Mouse (Mus musculus) gastrocnemius, postnatal 36 days (tissue): ENCODE measurements around the gene Cyp2t4. TPM values are rescaled to one million over a fixed set of nuclear protein-coding genes. Genes with fewer than 3 reads are reported as not detected.
A peak's percentile ranks its signal among the peaks of the same experiment; 100 is the strongest.

ENCODE experiments used
- DNase-seq, 2 experiments: peaks; one replicate each; pipeline ENCODE4 v3.0.0; 2022
- intact Hi-C: fragments of 180-260 bp; cut with DNase I; formaldehyde crosslinking; loops from one replicate; pipeline ENCODE4 v1.15.1; 2025
- total RNA-seq, 2 experiments: library from RNA; stranded (reverse); gene quantifications; 2 replicates each; pipeline ENCODE4 v1.2.3; 2021

The Cyp2t4 gene
- total RNA-seq, 2 experiments from 2014 or later: not detected

GRCm38 (mm10) chr7:27159256-27159655, 5.7 kb downstream of the Cyp2t4 start:
- no peak for DNase-seq
- intact Hi-C loops: loop anchor here (5.0 kb wide), 1 partner anchor 1942 kb away; no protein-coding TSS in a partner anchor

DNA sequence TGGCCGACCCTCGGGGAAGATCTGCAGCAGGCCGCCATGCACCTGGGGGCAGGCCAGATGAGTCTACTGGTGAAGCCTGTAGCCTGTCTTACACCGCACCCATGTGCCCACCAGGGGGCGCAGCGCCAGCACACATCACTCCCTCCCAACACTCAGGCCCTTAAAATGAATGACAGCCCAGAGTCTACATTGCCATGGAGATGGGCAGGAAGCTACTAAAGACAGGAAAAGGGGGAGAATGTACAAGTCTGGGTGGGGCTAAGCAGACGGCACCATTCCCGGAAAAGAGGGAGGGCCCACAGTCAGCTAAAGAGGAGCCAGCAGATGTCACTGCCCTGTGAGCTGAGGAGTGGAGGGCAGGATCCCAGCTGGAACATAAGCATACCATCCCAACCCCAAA, 6.4 kb downstream of the Cyp2t4 start:
- intact Hi-C loops: loop anchor here (5.0 kb wide), 2 partner anchors 67 to 1943 kb away; partner anchors contain the start of gene Itpkc
- peak; percentile 82 to 85 for DNase-seq

DNA sequence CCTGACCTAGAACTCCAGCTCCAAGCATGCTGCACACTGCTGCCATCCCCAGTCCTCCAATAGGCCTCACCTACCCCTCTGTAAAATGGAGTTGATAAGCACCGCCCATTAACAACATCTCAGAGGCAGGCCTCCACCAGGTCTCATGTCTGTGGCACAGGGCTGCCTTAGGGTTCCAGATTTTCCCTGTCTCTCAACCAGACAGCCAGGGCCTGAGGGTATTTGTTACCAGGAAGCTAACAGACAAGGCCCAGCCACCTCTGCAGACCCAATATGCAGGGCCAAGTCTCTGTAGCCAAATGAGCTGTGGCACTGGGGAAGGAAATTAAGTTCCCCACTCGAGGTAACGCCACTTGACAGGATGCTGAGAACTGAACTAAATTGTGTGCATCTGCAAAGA, 7.4 kb downstream of the Cyp2t4 start:
- intact Hi-C loops: loop anchor here (5.0 kb wide), 1 partner anchor 66 kb away; the partner anchor contains the start of gene Itpkc
- no peak for DNase-seq

DNA sequence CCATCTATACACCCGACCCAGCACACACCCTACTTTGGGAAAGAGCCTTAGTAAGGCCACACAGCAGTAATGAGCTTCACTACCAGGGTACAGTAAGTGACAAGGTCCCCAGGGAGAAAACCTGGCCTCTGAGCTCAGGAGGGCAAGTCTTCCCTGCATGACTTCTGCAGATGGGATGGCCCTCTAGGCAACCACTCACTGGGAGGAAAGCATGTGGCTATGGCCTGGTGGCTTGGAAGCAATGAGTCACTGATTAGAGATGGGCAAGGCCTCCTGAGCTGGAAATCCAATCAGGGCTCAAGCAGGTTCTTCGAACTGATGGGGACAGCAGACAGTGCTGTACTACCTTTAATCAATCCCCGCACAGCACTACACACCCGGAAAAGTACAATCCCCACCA, 8.2 kb downstream of the Cyp2t4 start:
- intact Hi-C loops: loop anchor here (5.0 kb wide), 1 partner anchor 66 kb away; the partner anchor contains the start of gene Itpkc
- no peak for DNase-seq

GRCm38 (mm10) chr7:27162780-27163449, 9.4 kb downstream of the Cyp2t4 start:
- no peak for DNase-seq
- intact Hi-C loops: loop anchor here (5.0 kb wide), 1 partner anchor 64 kb away; the partner anchor contains the start of gene Itpkc

- intact Hi-C loops: loop anchor here (5.0 kb wide), 1 partner anchor 64 kb away; the partner anchor contains the start of gene Itpkc
Observed at GRCm38 (mm10) chr7:27163450-27163805, 9.9 kb downstream of the Cyp2t4 start.

DNA sequence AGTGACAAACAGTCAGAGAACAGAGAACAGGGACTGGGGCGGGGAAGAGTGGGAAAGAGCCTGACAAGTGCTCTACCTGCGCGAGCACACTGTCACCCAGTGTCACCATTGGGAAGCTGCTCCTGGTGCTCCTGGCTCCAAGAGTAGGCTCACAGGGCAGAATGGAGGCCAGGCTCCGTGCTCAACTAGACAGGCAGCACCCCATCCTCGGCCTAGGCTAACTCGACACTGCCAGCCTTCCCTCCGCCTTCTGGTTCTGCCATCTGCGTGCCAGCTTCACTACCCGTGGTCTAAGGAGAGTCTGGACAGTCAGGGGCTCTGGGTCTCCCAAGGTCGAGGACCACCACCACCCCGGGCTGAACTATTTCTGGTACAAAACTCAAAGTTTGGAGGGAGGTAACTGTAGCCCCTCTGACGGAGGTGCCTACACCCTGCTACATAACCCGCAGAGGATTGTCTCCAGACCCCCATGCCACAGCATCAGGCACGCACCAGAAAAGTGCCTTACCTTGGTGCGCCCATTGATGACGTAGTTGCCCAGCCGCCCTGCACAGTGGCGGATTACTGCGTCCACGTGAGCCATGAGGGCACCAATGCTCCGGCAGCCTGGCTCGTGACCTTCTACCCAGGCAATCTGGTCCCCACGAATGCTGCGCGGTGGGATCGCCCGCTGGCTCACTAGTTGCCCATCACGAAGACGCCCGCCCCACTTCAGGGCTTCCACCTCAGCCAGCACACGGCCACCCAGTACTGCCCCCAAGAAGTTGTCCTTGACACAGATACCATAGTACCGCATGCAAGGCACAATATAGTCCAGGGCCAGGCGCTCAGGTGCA, 10.8 kb downstream of the Cyp2t4 start:
- intact Hi-C loops: loop anchor here (5.0 kb wide), 1 partner anchor 63 kb away; the partner anchor contains the start of gene Itpkc
- no peak for DNase-seq

More at GRCm38 (mm10) chr7:27163450-27163805, 9.9 kb downstream of the Cyp2t4 start:
- DNase-seq: peak in 1 of 2 experiments; percentile 37

GRCm38 (mm10) chr7:27165007-27165655, 11.6 kb downstream of the Cyp2t4 start:
- intact Hi-C loops: no loop called here
- peak; percentile 50 to 52 for DNase-seq

DNA sequence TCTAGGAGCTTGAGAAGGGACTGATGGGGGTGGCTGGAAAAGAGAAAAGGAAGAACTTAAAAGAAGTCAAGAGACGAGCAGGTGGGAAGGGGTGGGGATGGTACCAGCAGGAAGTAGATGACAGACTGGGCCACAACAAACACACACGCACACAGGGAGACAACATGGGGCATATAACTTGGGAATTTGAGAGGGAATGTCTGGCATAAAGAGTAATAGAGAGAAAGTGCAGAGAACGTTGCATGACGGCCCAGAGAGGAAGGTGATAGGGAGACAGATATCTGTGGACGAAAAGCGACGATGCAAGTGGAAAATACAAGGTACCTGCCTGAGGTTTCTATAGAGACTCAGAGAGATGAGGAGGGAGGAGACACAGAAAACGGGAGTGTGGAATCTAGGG, 12.2 kb downstream of the Cyp2t4 start:
- intact Hi-C loops: no loop called here
- DNase-seq: no peak

GRCm38 (mm10) chr7:27166229-27166613, 12.7 kb downstream of the Cyp2t4 start:
- DNase-seq: peak; percentile 86 to 89
- intact Hi-C loops: no loop called here

DNA sequence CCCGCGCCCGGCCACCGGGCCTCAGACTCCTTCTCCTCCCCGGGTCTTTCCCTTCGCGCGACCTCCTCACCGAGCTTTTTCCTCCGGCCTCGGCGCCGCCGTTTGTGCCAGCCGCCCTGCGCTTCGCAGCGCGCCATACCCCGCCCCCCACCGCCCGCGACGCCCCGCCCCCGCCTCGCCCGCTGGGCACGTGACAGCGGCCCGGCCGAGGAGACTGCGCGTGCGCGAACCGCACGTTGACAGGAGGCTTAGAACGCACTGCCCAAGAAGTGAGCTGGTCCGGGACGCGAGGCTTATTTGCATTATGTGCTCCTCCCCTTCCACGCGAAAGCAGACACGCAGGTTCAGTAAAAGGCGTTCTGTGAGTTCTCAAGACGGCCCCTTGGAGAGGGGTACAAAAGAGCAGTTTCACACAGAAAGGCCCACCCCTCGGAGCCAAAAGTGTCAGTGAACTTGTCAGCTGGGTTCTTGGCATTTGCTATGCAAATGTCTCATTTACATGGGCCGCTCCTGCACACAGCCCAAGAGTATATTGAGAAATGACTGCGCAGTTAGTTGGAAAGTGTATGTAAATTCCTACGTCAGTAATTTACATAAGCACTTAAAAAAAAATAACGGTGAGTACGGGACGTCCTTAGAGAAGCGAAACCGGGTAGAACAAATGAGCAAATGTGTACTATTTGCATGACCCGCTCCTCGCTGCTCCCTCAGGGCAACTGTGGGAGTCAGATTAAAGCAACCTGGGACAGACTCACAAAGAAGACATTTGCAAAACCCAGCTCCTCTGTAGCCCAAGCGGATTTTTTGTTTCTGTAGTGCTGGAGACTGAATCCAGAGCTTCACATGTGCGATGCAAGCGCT, 13.3 kb downstream of the Cyp2t4 start, which contains the start of gene Egln2:
Egln2 (minus strand) TSS at position 189 of the 861 bp plus-strand sequence.
- intact Hi-C loops: no loop called here
- DNase-seq: peak; percentile 93 to 94

DNA sequence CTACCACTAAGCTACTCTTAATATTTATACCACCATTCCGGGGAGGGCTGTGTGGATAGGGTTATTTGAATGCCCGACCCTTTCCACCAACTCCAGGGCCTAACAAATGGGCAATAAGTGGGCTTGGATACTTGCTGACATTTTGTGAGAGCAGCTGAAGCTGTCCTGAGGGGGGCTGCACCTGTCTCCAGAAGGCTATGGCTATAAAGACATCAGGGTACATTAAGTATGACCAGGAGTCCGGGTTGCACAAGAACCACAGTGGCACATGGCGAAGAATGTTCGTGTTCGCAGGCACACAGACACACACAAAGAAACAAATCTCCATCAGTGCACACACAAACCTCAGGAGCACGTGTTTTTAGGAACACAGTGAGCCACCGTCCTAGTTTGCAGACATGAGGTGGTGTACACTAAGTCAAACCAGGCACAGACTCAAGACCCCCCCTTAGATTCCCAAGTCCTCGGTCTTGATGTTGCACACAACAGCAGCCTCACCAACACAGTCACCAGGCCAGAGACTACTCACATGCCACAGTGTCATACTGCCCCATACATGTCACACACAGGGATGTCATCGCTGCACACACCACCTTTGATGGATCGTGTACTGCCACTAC, 14.1 kb downstream of the Cyp2t4 start:
- no peak for DNase-seq
- intact Hi-C loops: no loop called here

GRCm38 (mm10) chr7:27168371-27168770, 14.9 kb downstream of the Cyp2t4 start:
- DNase-seq: no peak

GRCm38 (mm10) chr7:27170981-27171380, 17.5 kb downstream of the Cyp2t4 start:
- no peak for DNase-seq
- intact Hi-C loops: no loop called here

More at GRCm38 (mm10) chr7:27168371-27168770, 14.9 kb downstream of the Cyp2t4 start:
- intact Hi-C loops: no loop called here

GRCm38 (mm10) chr7:27174496-27174895, 21.0 kb downstream of the Cyp2t4 start:
- DNase-seq: peak in 1 of 2 experiments; percentile 2
- intact Hi-C loops: no loop called here

DNA sequence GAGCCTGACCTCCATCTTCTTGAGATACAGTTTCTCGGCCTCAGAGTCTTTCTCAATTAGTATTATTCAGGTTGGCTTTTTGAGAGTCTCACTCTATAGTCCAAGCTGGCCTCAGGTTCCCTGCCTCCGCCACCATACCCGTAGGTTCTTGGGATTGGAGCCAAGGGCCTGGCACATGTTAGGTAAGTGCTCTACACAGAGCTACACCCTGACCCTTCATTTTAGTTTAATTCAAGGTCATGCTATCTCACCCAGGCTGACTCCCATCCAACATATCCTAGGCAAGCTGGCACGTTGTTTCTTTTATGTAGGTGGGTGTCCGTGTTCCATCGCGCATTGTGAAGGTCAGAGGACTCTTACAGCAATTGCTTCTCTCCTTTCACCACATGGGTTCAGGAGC, 21.4 kb downstream of the Cyp2t4 start:
- intact Hi-C loops: no loop called here

GRCm38 (mm10) chr7:27177942-27178323, 24.4 kb downstream of the Cyp2t4 start:
- DNase-seq: no peak
- intact Hi-C loops: no loop called here

More for the DNA sequence above, 21.4 kb downstream of the Cyp2t4 start:
- no peak for DNase-seq

DNA sequence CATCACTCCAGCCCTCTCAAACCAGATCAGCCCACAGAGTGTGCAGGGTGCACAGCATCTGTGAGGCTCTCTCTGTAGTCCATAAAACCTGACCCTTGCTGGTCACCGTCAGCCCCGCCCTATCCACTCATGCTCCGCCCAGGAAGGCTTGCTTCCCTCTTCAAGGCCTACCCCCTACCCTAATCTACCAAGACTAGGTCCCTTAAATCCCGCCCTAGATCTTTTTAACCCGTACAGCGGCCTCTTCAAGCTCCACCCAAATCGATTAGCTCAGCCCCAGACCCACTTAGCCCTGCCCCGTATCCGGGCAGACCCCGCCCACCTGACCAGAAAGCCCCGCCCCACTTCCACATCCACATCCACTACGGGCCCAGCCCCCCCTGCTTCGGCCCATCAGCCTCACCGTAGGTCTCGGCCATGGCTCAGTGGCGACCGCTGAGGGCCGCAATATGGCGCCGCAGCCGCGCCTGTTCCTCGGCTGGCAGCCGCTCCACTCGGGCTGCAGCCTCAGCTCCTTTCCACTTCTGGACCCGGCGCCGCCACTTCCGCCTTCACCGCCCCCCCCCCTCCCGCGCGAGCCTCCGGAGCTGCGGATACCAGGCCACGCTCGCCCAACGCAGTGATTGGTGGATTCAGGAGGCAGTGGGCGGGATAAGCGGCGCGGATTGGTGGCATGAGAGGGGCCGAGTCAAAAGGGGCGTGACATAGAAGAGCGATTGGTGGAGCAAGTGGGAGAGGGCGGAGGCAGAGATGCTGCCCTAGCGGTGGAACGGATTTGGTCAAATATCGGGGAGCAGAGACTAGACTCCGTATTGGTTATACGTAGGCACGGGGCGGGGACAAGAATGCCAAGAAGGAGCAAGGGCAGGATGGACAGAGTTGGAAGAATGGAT, 25.1 kb downstream of the Cyp2t4 start, which contains the start of gene Rab4b:
Rab4b (minus strand) TSS at position 573 of the 893 bp plus-strand sequence.
- intact Hi-C loops: no loop called here
- DNase-seq: peak; percentile 98 to 99
